Mouse (Mus musculus): Measurements from ENCODE around the gene Gm28308.

Gm28308 gene

GRCm38 (mm10) chr6:52165441-52166370, 47.4 kb downstream of the Gm28308 start:
- DNase-seq, result peak; percentile 62

GRCm38 (mm10) chr6:52164626-52165440, 48.3 kb downstream of the Gm28308 start, which contains the start of gene Hoxa2:
TSS of gene Hoxa2 (minus strand) at chr6:52164831.
- peak; percentile 63 for DNase-seq

- DNase-seq, result no peak
Observed at GRCm38 (mm10) chr6:52164051-52164625, 49.0 kb downstream of the Gm28308 start.

- DNase-seq, result no peak
Observed at GRCm38 (mm10) chr6:52163366-52164031, 49.6 kb downstream of the Gm28308 start.

GRCm38 (mm10) chr6:52162611-52163365, 50.4 kb downstream of the Gm28308 start:
- DNase-seq, result no peak

- no peak for DNase-seq
Observed at GRCm38 (mm10) chr6:52162093-52162380, 51.1 kb downstream of the Gm28308 start.

GRCm38 (mm10) chr6:52161336-52162092, 51.6 kb downstream of the Gm28308 start:
- DNase-seq, result no peak

GRCm38 (mm10) chr6:52160511-52161335, 52.4 kb downstream of the Gm28308 start:
- DNase-seq, result peak; percentile 72

- DNase-seq, result no peak
Observed at GRCm38 (mm10) chr6:52159979-52160378, 53.2 kb downstream of the Gm28308 start.

- peak; percentile 57 for DNase-seq
Observed at GRCm38 (mm10) chr6:52159164-52159761, 53.9 kb downstream of the Gm28308 start.

GRCm38 (mm10) chr6:52158276-52159051, 54.7 kb downstream of the Gm28308 start, which contains the start of gene Hoxa1:
TSS of gene Hoxa1 (minus strand) at chr6:52158317.
- DNase-seq, result peak; percentile 91

GRCm38 (mm10) chr6:52157466-52158275, 55.5 kb downstream of the Gm28308 start:
- DNase-seq, result no peak

GRCm38 (mm10) chr6:52156551-52157200, 56.5 kb downstream of the Gm28308 start:
- no peak for DNase-seq

GRCm38 (mm10) chr6:52155471-52155870, 57.7 kb downstream of the Gm28308 start:
- DNase-seq, result no peak

- no peak for DNase-seq
Observed at GRCm38 (mm10) chr6:52154044-52154443, 59.1 kb downstream of the Gm28308 start.

GRCm38 (mm10) chr6:52153270-52153669, 59.9 kb downstream of the Gm28308 start:
- no peak for DNase-seq
